Mouse (Mus musculus): Measurements from ENCODE around the gene Akt1s1. TPM values are rescaled to one million over a fixed set of nuclear protein-coding genes. Genes with fewer than 3 reads are reported as not detected.
"Not testable (repeated sequence)": the region's sequence is repeated elsewhere in the genome, so short reads cannot be mapped to it uniquely, and the experiment has no call there.

The Akt1s1 gene
- polyA plus RNA-seq, 1 experiment from 2014 or later: 105 TPM

DNA sequence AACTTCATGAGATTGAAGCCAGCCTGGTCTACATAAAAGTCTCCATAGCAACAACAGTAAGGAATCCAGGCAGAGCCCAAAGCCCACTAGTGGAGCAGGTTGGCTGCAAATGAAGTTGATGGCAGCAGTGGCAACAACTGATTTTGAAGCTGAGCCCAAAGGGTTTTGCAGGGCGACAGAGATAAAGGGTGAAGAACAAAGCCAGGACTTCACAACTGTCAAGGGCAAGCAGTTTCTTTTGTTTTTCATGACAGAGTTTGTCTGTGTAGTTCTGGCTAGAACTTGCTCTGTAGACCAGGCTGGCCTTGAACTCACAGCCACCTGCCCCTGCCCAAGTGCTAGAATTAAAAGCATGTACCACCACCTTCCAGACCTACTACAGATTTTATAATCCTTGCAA is 22.4 kb downstream of the Akt1s1 start:
- Histone ChIP-seq H3K4me2 (ENCODE audit: low read depth, low read length) (no peak overlapping the region), H3K36me3 (ENCODE audit: control insufficient read depth, insufficient read depth, low read length) (no peaks in the 10 kb centered on the region), H3K4me1 (ENCODE audit: control insufficient read depth, insufficient read depth, low read length) (peaks cover 28% of the 10 kb centered on the region), H3K27me3 (replicated peaks; ENCODE audit: control insufficient read depth, insufficient read depth, low read length) (no peaks in the 10 kb centered on the region), H3K27ac (ENCODE audit: low read length) (no peak overlapping the region), H3K9ac (ENCODE audit: low read depth, low read length) (no peak overlapping the region), H3K4me3 (ENCODE audit: low read length) (no peak overlapping the region), H3K9me3 (ENCODE audit: control insufficient read depth, low read length) (no peaks in the 10 kb centered on the region)
- WGBS: 66% methylated on average over 1 of the region's 1 CpGs
- no peak for ATAC-seq

- H3K27me3 ChIP-seq (replicated peaks; ENCODE audit: control insufficient read depth, insufficient read depth, low read length); H3K9me3 ChIP-seq (ENCODE audit: control insufficient read depth, low read length); H3K36me3 ChIP-seq (ENCODE audit: control insufficient read depth, insufficient read depth, low read length); H3K9ac ChIP-seq (ENCODE audit: low read depth, low read length); H3K4me2 ChIP-seq (ENCODE audit: low read depth, low read length); H3K27ac ChIP-seq (ENCODE audit: low read length); H3K4me3 ChIP-seq (ENCODE audit: low read length); ATAC-seq: not testable (repeated sequence)
- peaks cover 22% of the 10 kb centered on the region for H3K4me1 ChIP-seq (ENCODE audit: control insufficient read depth, insufficient read depth, low read length)
- WGBS: 88% methylated on average over 2 of the region's 2 CpGs
Observed at GRCm38 (mm10) chr7:44871774-44872173, 23.0 kb downstream of the Akt1s1 start.

DNA sequence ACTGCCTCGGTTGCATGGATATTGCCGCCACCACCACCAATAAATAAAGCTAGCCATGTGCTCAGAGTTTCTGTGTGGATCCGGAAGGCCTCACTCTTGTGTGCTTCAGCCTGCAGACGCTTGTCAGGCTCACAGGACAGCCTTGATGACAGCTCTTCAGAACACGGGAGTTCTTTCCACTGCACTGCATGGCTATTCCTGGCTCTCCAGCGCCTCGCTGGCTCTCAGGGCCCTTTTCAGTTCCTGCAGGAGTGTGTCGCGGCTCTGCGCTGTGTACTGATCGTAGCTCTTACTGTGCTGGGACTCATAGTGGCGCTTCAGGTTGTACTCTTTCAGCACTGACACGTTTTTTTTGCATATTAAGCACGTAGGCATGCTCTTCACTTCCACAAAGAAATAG is 29.0 kb downstream of the Akt1s1 start:
- Histone ChIP-seq H3K9me3 (ENCODE audit: control insufficient read depth, low read length) (no peaks in the 10 kb centered on the region), H3K4me1 (ENCODE audit: control insufficient read depth, insufficient read depth, low read length) (no peaks in the 10 kb centered on the region; the same call in 1 of the 2 replicates), H3K4me2 (ENCODE audit: low read depth, low read length) (no peak overlapping the region), H3K9ac (ENCODE audit: low read depth, low read length) (no peak overlapping the region), H3K27ac (ENCODE audit: low read length) (no peak overlapping the region), H3K36me3 (ENCODE audit: control insufficient read depth, insufficient read depth, low read length) (peaks cover 23% of the 10 kb centered on the region), H3K27me3 (replicated peaks; ENCODE audit: control insufficient read depth, insufficient read depth, low read length) (no peaks in the 10 kb centered on the region), H3K4me3 (ENCODE audit: low read length) (no peak overlapping the region)
- no peak for ATAC-seq
- 88% methylated on average over 14 of the region's 14 CpGs for WGBS

- H3K4me2 ChIP-seq (ENCODE audit: low read depth, low read length): no peak overlapping the region
- ATAC-seq: no peak
- H3K9ac ChIP-seq (ENCODE audit: low read depth, low read length): no peak overlapping the region
- peaks cover 32% of the 10 kb centered on the region for H3K36me3 ChIP-seq (ENCODE audit: control insufficient read depth, insufficient read depth, low read length)
- H3K27ac ChIP-seq (ENCODE audit: low read length): no peak overlapping the region
- no peaks in the 10 kb centered on the region for H3K9me3 ChIP-seq (ENCODE audit: control insufficient read depth, low read length)
- H3K4me3 ChIP-seq (ENCODE audit: low read length): no peak overlapping the region
- 92% methylated on average over 3 of the region's 3 CpGs for WGBS
- H3K4me1 ChIP-seq (ENCODE audit: control insufficient read depth, insufficient read depth, low read length): no peaks in the 10 kb centered on the region
- H3K27me3 ChIP-seq (replicated peaks; ENCODE audit: control insufficient read depth, insufficient read depth, low read length): no peaks in the 10 kb centered on the region
Observed at GRCm38 (mm10) chr7:44883036-44883435, 34.2 kb downstream of the Akt1s1 start.

DNA sequence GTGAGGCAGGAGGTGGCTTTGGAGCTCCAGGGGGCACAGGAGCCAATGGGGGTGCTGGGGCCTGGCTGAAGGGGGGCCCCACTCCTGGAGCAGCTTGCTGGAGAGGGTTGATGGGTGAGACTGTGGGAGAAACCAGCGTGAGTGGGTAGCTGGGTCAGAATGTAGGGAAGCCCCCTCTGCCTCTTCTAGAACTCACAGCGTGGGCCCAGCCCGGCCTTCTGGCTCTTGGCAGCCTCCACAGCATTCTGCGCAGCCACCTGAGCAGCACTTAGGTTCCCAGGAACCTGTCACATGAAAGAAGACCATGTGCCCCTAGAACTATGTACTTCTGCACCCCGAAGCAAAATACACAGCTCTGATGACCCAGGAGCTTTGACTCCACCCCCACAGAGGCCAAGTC is 35.8 kb downstream of the Akt1s1 start:
- 98% methylated on average over 5 of the region's 5 CpGs for WGBS
- H3K9ac ChIP-seq (ENCODE audit: low read depth, low read length): no peak overlapping the region
- no peak overlapping the region for H3K27ac ChIP-seq (ENCODE audit: low read length)
- peaks cover 27% of the 10 kb centered on the region for H3K36me3 ChIP-seq (ENCODE audit: control insufficient read depth, insufficient read depth, low read length)
- no peak for ATAC-seq
- no peaks in the 10 kb centered on the region for H3K4me1 ChIP-seq (ENCODE audit: control insufficient read depth, insufficient read depth, low read length)
- no peak overlapping the region for H3K4me3 ChIP-seq (ENCODE audit: low read length)
- H3K27me3 ChIP-seq (replicated peaks; ENCODE audit: control insufficient read depth, insufficient read depth, low read length): no peaks in the 10 kb centered on the region
- no peaks in the 10 kb centered on the region for H3K9me3 ChIP-seq (ENCODE audit: control insufficient read depth, low read length)
- no peak overlapping the region for H3K4me2 ChIP-seq (ENCODE audit: low read depth, low read length)

GRCm38 (mm10) chr7:44886964-44887363 is 38.2 kb downstream of the Akt1s1 start:
- Histone ChIP-seq H3K4me2 (ENCODE audit: low read depth, low read length) (no peak overlapping the region), H3K27me3 (replicated peaks; ENCODE audit: control insufficient read depth, insufficient read depth, low read length) (no peaks in the 10 kb centered on the region), H3K9me3 (ENCODE audit: control insufficient read depth, low read length) (no peaks in the 10 kb centered on the region), H3K4me1 (ENCODE audit: control insufficient read depth, insufficient read depth, low read length) (peaks cover 15% of the 10 kb centered on the region), H3K4me3 (ENCODE audit: low read length) (no peak overlapping the region), H3K27ac (ENCODE audit: low read length) (no peak overlapping the region), H3K36me3 (ENCODE audit: control insufficient read depth, insufficient read depth, low read length) (peaks cover 19% of the 10 kb centered on the region), H3K9ac (ENCODE audit: low read depth, low read length) (no peak overlapping the region)
- no peak for ATAC-seq
- 90% methylated on average over 7 of the region's 7 CpGs for WGBS

GRCm38 (mm10) chr7:44888256-44889105 is 39.7 kb downstream of the Akt1s1 start:
- Histone ChIP-seq H3K4me3 (ENCODE audit: low read length) (no peak overlapping the region), H3K27me3 (replicated peaks; ENCODE audit: control insufficient read depth, insufficient read depth, low read length) (no peaks in the 10 kb centered on the region), H3K27ac (ENCODE audit: low read length) (no peak overlapping the region), H3K9me3 (ENCODE audit: control insufficient read depth, low read length) (no peaks in the 10 kb centered on the region), H3K36me3 (ENCODE audit: control insufficient read depth, insufficient read depth, low read length) (peaks cover 10% of the 10 kb centered on the region), H3K4me2 (ENCODE audit: low read depth, low read length) (no peak overlapping the region), H3K4me1 (ENCODE audit: control insufficient read depth, insufficient read depth, low read length) (peaks cover 20% of the 10 kb centered on the region), H3K9ac (ENCODE audit: low read depth, low read length) (no peak overlapping the region)
- 86% methylated on average over 13 of the region's 13 CpGs for WGBS
- no peak for ATAC-seq

DNA sequence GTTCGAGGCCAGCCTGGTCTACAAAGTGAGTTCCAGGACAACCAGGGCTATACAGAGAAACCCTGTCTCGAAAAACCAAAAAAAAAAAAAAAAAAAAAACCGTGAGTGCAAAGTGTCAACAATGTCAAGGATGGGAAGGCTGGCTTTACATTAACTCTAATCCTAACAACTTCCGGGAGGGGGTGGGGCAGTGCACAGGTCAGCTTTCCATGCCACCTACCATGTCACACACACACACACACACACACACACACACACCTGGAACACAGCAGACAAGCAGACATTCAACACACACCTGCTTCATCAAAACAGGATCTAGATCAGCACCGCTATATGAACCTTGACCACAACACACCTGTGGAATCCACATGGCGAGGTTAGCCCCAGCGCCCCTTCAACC is 41.4 kb downstream of the Akt1s1 start:
- ATAC-seq: no peak
- no peak overlapping the region for H3K4me3 ChIP-seq (ENCODE audit: low read length)
- no peaks in the 10 kb centered on the region for H3K27me3 ChIP-seq (replicated peaks; ENCODE audit: control insufficient read depth, insufficient read depth, low read length)
- WGBS: 75% methylated on average over 6 of the region's 7 CpGs
- H3K4me2 ChIP-seq (ENCODE audit: low read depth, low read length): no peak overlapping the region
- no peaks in the 10 kb centered on the region for H3K9me3 ChIP-seq (ENCODE audit: control insufficient read depth, low read length)
- H3K36me3 ChIP-seq (ENCODE audit: control insufficient read depth, insufficient read depth, low read length): no peaks in the 10 kb centered on the region
- peaks cover 23% of the 10 kb centered on the region for H3K4me1 ChIP-seq (ENCODE audit: control insufficient read depth, insufficient read depth, low read length)
- H3K9ac ChIP-seq (ENCODE audit: low read depth, low read length): 0 out of 2 replicates have a peak overlapping the region, but pooled peaks have one; percentile 27
- H3K27ac ChIP-seq (ENCODE audit: low read length): no peak overlapping the region

- no peaks in the 10 kb centered on the region for H3K36me3 ChIP-seq (ENCODE audit: control insufficient read depth, insufficient read depth, low read length)
- peak overlapping the region; percentile 15 for H3K4me2 ChIP-seq (ENCODE audit: low read depth, low read length)
- ATAC-seq: no peak
- no peaks in the 10 kb centered on the region for H3K9me3 ChIP-seq (ENCODE audit: control insufficient read depth, low read length)
- H3K27me3 ChIP-seq (replicated peaks; ENCODE audit: control insufficient read depth, insufficient read depth, low read length): no peaks in the 10 kb centered on the region
- WGBS: 82% methylated on average over 4 of the region's 4 CpGs
- H3K4me1 ChIP-seq (ENCODE audit: control insufficient read depth, insufficient read depth, low read length): peaks cover 24% of the 10 kb centered on the region
- peak overlapping the region; percentile 27; the same call in 1 of the 2 replicates for H3K9ac ChIP-seq (ENCODE audit: low read depth, low read length)
- peak overlapping the region; percentile 87; the same call in 1 of the 2 replicates for H3K4me3 ChIP-seq (ENCODE audit: low read length)
- H3K27ac ChIP-seq (ENCODE audit: low read length): no peak overlapping the region
Observed at GRCm38 (mm10) chr7:44890737-44891136, 41.9 kb downstream of the Akt1s1 start.
